Mouse (Mus musculus): ENCODE measurements around the gene Tulp2. TPM values are rescaled to one million over a fixed set of nuclear protein-coding genes. Genes with fewer than 3 reads are reported as not detected.
A peak's percentile ranks its signal among the peaks of the same experiment; 100 is the strongest.
"Not testable (repeated sequence)": the region's sequence is repeated elsewhere in the genome, so short reads cannot be mapped to it uniquely, and the experiment has no call there.

Gene Tulp2
- polyA plus RNA-seq, 1 experiment: not detected

- peaks cover 9% of the 10 kb centered on the region for H3K4me1 ChIP-seq (ENCODE audit: control insufficient read depth, insufficient read depth, low read length)
- H3K27ac ChIP-seq (ENCODE audit: insufficient read depth, low read length): peak overlapping the region; percentile 73
- TF ChIP-seq POLR2A (IDR thresholded peaks at IDR 0.05; ENCODE audit: low read depth, low read length) (peak; percentile 68), CTCF (IDR thresholded peaks at IDR 0.05; ENCODE audit: borderline replicate concordance, insufficient read depth, low read length) (no peak)
- peak overlapping the region; percentile 67 for H3K4me3 ChIP-seq (ENCODE audit: insufficient read depth, low read length)
Observed at GRCm38 (mm10) chr7:45458748-45459563, 22.7 kb upstream of the Tulp2 start.

GRCm38 (mm10) chr7:45459564-45460140 lies 22.0 kb upstream of the Tulp2 start, which contains the start of gene Ftl1:
TSS of gene Ftl1 (minus strand) at chr7:45459884.
- peak within 1 kb of the TSS; percentile 67 for H3K4me3 ChIP-seq (ENCODE audit: insufficient read depth, low read length)
- peak within 1 kb of the TSS; percentile 96 for H3K27ac ChIP-seq (ENCODE audit: insufficient read depth, low read length)
- H3K4me1 ChIP-seq (ENCODE audit: control insufficient read depth, insufficient read depth, low read length): not testable (repeated sequence)
- peak; percentile 86 for TF ChIP-seq POLR2A (IDR thresholded peaks at IDR 0.05; ENCODE audit: low read depth, low read length)

GRCm38 (mm10) chr7:45460377-45460776 lies 21.3 kb upstream of the Tulp2 start:
- Histone ChIP-seq H3K27ac (ENCODE audit: insufficient read depth, low read length) (peak overlapping the region; percentile 96), H3K4me1 (ENCODE audit: control insufficient read depth, insufficient read depth, low read length) (peaks cover 12% of the 10 kb centered on the region), H3K4me3 (ENCODE audit: insufficient read depth, low read length) (no peak overlapping the region)
- TF ChIP-seq CTCF (IDR thresholded peaks at IDR 0.05; ENCODE audit: borderline replicate concordance, insufficient read depth, low read length) (no peak), POLR2A (IDR thresholded peaks at IDR 0.05; ENCODE audit: low read depth, low read length) (no peak)

GRCm38 (mm10) chr7:45460860-45461314 lies 20.8 kb upstream of the Tulp2 start:
- H3K4me1 ChIP-seq (ENCODE audit: control insufficient read depth, insufficient read depth, low read length): peaks cover 12% of the 10 kb centered on the region
- H3K4me3 ChIP-seq (ENCODE audit: insufficient read depth, low read length): no peak overlapping the region
- TF ChIP-seq POLR2A (IDR thresholded peaks at IDR 0.05; ENCODE audit: low read depth, low read length) (peak; percentile 53; the same call in 1 of the 2 replicates), CTCF (IDR thresholded peaks at IDR 0.05; ENCODE audit: borderline replicate concordance, insufficient read depth, low read length) (no peak)
- H3K27ac ChIP-seq (ENCODE audit: insufficient read depth, low read length): peak overlapping the region; percentile 96

GRCm38 (mm10) chr7:45461326-45461725 lies 20.4 kb upstream of the Tulp2 start:
- no peak for TF ChIP-seq CTCF (IDR thresholded peaks at IDR 0.05; ENCODE audit: borderline replicate concordance, insufficient read depth, low read length)
- no peak for TF ChIP-seq POLR2A (IDR thresholded peaks at IDR 0.05; ENCODE audit: low read depth, low read length)
- Histone ChIP-seq H3K27ac (ENCODE audit: insufficient read depth, low read length) (peak overlapping the region; percentile 96), H3K4me3 (ENCODE audit: insufficient read depth, low read length) (no peak overlapping the region), H3K4me1 (ENCODE audit: control insufficient read depth, insufficient read depth, low read length) (peaks cover 12% of the 10 kb centered on the region)

- Histone ChIP-seq H3K4me1 (ENCODE audit: control insufficient read depth, insufficient read depth, low read length) (peaks cover 12% of the 10 kb centered on the region), H3K27ac (ENCODE audit: insufficient read depth, low read length) (peak overlapping the region; percentile 73)
- TF ChIP-seq CTCF (IDR thresholded peaks at IDR 0.05; ENCODE audit: borderline replicate concordance, insufficient read depth, low read length) (no peak), POLR2A (IDR thresholded peaks at IDR 0.05; ENCODE audit: low read depth, low read length) (no peak)
Observed at GRCm38 (mm10) chr7:45461781-45462180, 19.9 kb upstream of the Tulp2 start.

GRCm38 (mm10) chr7:45462325-45462724 lies 19.4 kb upstream of the Tulp2 start:
- peaks cover 12% of the 10 kb centered on the region for H3K4me1 ChIP-seq (ENCODE audit: control insufficient read depth, insufficient read depth, low read length)
- H3K4me3 ChIP-seq (ENCODE audit: insufficient read depth, low read length): no peak overlapping the region

More at GRCm38 (mm10) chr7:45461781-45462180, 19.9 kb upstream of the Tulp2 start:
- no peak overlapping the region for H3K4me3 ChIP-seq (ENCODE audit: insufficient read depth, low read length)

GRCm38 (mm10) chr7:45462868-45463267 lies 18.8 kb upstream of the Tulp2 start:
- H3K4me1 ChIP-seq (ENCODE audit: control insufficient read depth, insufficient read depth, low read length): peaks cover 12% of the 10 kb centered on the region
- not testable (repeated sequence) for H3K4me3 ChIP-seq (ENCODE audit: insufficient read depth, low read length); H3K27ac ChIP-seq (ENCODE audit: insufficient read depth, low read length)

More at GRCm38 (mm10) chr7:45462325-45462724, 19.4 kb upstream of the Tulp2 start:
- no peak for TF ChIP-seq POLR2A (IDR thresholded peaks at IDR 0.05; ENCODE audit: low read depth, low read length)
- TF ChIP-seq CTCF (IDR thresholded peaks at IDR 0.05; ENCODE audit: borderline replicate concordance, insufficient read depth, low read length): no peak
- H3K27ac ChIP-seq (ENCODE audit: insufficient read depth, low read length): peak overlapping the region; percentile 73

- peaks cover 12% of the 10 kb centered on the region for H3K4me1 ChIP-seq (ENCODE audit: control insufficient read depth, insufficient read depth, low read length)
- TF ChIP-seq CTCF (IDR thresholded peaks at IDR 0.05; ENCODE audit: borderline replicate concordance, insufficient read depth, low read length) (no peak), POLR2A (IDR thresholded peaks at IDR 0.05; ENCODE audit: low read depth, low read length) (no peak)
- peak overlapping the region; percentile 96; the same call in 1 of the 2 replicates for H3K4me3 ChIP-seq (ENCODE audit: insufficient read depth, low read length)
- peak overlapping the region; percentile 4; the same call in 1 of the 2 replicates for H3K27ac ChIP-seq (ENCODE audit: insufficient read depth, low read length)
Observed at GRCm38 (mm10) chr7:45463987-45464778, 17.5 kb upstream of the Tulp2 start.

All from embryonic fibroblast, embryonic 13.5 days (primary cell).